Mouse (Mus musculus): ENCODE results near the gene Iqsec2. TPM values are rescaled to one million over a fixed set of nuclear protein-coding genes. Genes with fewer than 3 reads are reported as not detected.

The Iqsec2 gene
- polyA plus RNA-seq, 1 experiment from 2014 or later = 5.1 TPM

DNA sequence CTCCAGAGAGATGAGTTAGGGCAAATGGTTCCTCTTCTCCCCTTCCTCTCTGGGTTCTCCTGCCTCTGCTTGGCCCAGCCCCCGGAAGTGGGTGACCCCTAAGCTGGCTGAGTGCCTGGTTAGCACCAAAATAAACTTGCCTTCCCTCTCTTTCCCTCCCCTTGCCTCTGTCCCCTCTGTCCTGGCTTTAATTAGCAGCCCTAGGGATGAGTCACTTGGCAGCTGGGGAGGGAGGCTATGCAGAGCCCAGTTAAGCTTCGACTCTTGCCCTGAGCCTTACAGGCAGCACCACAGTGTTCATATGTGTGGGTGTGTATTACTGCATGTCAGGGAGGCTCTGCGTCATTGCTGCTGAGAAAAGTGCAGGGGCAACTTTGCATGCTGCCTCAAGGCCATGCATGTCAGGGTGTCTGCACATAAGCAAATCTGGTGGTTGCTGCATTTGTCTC is 28.4 kb downstream of the Iqsec2 start:
- ATAC-seq = no peak
- H3K27ac ChIP-seq (ENCODE audit: low read length) = no peak overlapping the region
- WGBS = 46% methylated on average over 3 of the region's 3 CpGs
- H3K4me2 ChIP-seq (ENCODE audit: low read length) = no peak overlapping the region
- H3K9ac ChIP-seq (ENCODE audit: low read depth, low read length) = no peak overlapping the region
- peaks cover 43% of the 10 kb centered on the region for H3K27me3 ChIP-seq (ENCODE audit: control insufficient read depth, insufficient read depth, low read depth, low read length)
- no peaks in the 10 kb centered on the region for H3K9me3 ChIP-seq (replicated peaks; ENCODE audit: control insufficient read depth, low read length, poor library complexity, severe bottlenecking)
- H3K4me1 ChIP-seq (ENCODE audit: control insufficient read depth, insufficient read depth, low read length) = peaks cover 9% of the 10 kb centered on the region; the same call in 1 of the 2 replicates
- no peaks in the 10 kb centered on the region for H3K36me3 ChIP-seq (ENCODE audit: control insufficient read depth, insufficient read depth, low read length)
- no peak overlapping the region for H3K4me3 ChIP-seq (ENCODE audit: low read depth, low read length)

DNA sequence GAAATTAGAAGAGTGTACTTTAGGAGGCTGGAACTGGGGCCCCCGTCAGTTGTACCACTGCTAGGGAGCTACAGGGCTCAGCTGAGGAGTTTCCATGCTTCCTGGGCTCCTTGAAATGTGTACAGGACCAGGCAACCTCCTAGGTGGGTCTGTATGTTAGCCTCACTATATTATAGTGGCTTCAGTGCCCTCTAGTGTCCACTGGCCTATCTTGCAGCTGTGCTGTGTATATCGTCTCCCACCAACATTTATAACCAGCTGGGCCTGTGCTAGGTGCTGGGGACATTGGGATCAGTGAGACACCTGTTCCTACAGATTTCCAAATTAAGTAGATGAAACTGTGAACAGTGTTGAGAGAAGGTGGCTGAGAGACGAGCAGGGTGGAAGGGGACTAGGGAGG is 31.2 kb downstream of the Iqsec2 start:
- peak; percentile 81 for ATAC-seq
- Histone ChIP-seq H3K4me3 (ENCODE audit: low read depth, low read length) (no peak overlapping the region), H3K9me3 (replicated peaks; ENCODE audit: control insufficient read depth, low read length, poor library complexity, severe bottlenecking) (no peaks in the 10 kb centered on the region), H3K27me3 (ENCODE audit: control insufficient read depth, insufficient read depth, low read depth, low read length) (peaks cover 42% of the 10 kb centered on the region), H3K36me3 (ENCODE audit: control insufficient read depth, insufficient read depth, low read length) (no peaks in the 10 kb centered on the region), H3K4me1 (ENCODE audit: control insufficient read depth, insufficient read depth, low read length) (peaks cover 9% of the 10 kb centered on the region; the same call in 1 of the 2 replicates), H3K27ac (ENCODE audit: low read length) (no peak overlapping the region), H3K9ac (ENCODE audit: low read depth, low read length) (no peak overlapping the region), H3K4me2 (ENCODE audit: low read length) (no peak overlapping the region)
- 26% methylated on average over 3 of the region's 3 CpGs for WGBS

DNA sequence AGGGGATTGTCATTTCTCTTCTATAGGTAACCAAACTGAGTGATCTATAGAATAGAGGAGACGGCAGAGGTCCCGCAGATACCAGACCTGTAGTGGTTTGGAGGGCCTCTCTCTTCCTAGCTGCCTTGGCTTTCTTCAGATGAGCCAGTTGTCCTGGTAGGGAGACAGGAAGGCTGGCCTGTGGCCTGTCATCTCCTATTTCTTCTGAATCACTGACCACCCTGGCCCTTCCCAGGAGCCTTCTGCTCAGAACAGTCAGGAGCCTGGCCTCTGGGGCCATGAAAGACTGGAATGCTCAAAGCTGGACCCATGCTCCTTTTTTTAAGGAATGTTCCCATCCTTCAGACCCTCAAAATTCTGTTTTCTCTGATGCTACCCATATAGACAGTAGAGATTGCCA is 33.8 kb downstream of the Iqsec2 start:
- Histone ChIP-seq H3K27me3 (ENCODE audit: control insufficient read depth, insufficient read depth, low read depth, low read length) (peaks cover 40% of the 10 kb centered on the region), H3K9ac (ENCODE audit: low read depth, low read length) (no peak overlapping the region), H3K36me3 (ENCODE audit: control insufficient read depth, insufficient read depth, low read length) (no peaks in the 10 kb centered on the region), H3K9me3 (replicated peaks; ENCODE audit: control insufficient read depth, low read length, poor library complexity, severe bottlenecking) (no peaks in the 10 kb centered on the region), H3K4me3 (ENCODE audit: low read depth, low read length) (no peak overlapping the region), H3K4me1 (ENCODE audit: control insufficient read depth, insufficient read depth, low read length) (no peaks in the 10 kb centered on the region), H3K4me2 (ENCODE audit: low read length) (no peak overlapping the region), H3K27ac (ENCODE audit: low read length) (no peak overlapping the region)
- 92% methylated on average over 2 of the region's 2 CpGs for whole genome bisulfite sequencing
- no peak for ATAC-seq

DNA sequence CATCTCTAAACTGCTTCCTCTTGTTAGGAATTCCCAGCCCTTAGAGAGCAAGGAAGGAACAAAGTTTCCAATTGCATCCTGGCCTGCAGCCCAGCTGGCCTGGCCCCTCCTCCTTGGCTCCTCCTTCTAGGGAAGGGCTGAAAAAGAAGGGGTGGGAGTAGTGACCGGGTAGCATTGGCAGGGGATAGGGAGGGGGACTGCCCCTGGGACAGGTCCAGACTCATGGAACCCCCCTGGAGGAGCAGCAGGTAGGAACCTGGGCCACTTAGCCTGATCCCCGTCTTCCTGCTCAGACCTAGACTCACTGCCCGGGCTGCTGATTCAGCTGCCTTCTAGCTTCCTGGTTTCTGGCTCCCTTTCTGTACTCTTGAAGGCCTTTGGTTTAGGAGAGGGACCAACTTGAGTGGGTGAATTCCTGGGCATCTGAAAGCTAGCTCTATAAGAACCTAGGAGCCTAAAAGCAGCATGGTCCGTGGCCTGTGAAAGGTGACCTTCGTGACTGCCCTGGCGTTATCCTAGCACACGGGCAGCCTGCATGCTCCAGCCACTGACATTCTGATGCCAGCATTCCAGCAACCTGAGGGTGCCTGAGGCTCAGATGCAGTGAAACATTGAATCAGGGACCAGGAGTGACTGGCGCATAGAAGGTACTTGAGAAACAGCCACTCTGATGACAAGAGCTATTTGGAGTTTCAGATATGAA is 34.9 kb downstream of the Iqsec2 start:
- Histone ChIP-seq H3K4me2 (ENCODE audit: low read length) (no peak overlapping the region), H3K27me3 (ENCODE audit: control insufficient read depth, insufficient read depth, low read depth, low read length) (peaks cover 34% of the 10 kb centered on the region), H3K4me3 (ENCODE audit: low read depth, low read length) (no peak overlapping the region), H3K27ac (ENCODE audit: low read length) (no peak overlapping the region), H3K36me3 (ENCODE audit: control insufficient read depth, insufficient read depth, low read length) (no peaks in the 10 kb centered on the region), H3K9ac (ENCODE audit: low read depth, low read length) (no peak overlapping the region), H3K9me3 (replicated peaks; ENCODE audit: control insufficient read depth, low read length, poor library complexity, severe bottlenecking) (no peaks in the 10 kb centered on the region), H3K4me1 (ENCODE audit: control insufficient read depth, insufficient read depth, low read length) (no peaks in the 10 kb centered on the region)
- 61% methylated on average over 6 of the region's 8 CpGs for WGBS
- ATAC-seq = peak; percentile 70; the same call in 1 of the 2 replicates

DNA sequence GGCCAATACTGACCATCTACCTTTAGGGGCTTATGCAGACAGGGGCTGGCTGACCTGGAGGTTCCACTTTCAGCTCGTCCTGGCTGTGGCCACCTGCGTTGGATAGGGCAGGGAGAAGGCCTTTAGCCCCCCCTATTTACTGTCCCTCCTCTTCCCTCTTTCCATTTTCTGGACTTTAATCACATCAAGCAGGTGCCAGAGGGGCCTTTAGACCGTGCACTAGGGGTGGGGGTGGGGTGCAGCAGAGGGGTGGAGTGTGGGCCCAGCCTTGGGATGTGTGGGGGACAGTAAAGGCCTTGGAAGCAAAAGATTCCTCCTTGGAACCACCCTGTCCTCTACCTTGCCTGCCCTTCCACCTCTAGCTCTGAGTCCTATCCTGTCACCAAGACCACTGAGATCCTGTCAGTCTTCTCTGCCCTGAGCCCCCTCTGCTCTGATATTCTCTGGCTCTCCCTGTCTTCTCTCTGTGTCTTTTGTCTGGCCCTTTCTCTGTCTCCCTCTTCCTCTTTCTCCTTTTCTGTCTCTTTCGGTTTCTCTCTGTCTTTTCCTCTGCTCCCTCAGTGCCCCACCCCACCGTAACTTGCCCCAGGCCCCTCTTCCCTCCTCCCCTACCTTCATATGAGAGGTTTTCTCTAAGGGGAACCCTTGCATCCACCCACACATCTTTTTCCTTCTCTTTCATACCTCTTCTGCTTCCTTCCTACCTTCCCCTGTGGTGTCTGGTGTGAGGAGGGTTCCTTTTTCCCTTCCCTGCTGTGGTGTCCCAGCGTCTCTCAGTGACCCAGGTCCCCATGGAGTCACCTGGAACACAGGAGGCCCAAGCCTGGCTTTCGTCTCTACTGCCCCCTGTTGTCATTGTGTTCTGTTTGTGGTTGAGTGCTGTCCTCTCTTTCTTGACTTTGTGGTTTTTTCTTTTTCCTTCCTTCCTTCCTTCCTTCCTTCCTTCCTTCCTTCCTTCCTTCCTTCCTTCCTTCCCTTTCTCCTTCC is 35.9 kb downstream of the Iqsec2 start:
- H3K9me3 ChIP-seq (replicated peaks; ENCODE audit: control insufficient read depth, low read length, poor library complexity, severe bottlenecking) = no peaks in the 10 kb centered on the region
- no peak for ATAC-seq
- H3K9ac ChIP-seq (ENCODE audit: low read depth, low read length) = no peak overlapping the region
- no peaks in the 10 kb centered on the region for H3K36me3 ChIP-seq (ENCODE audit: control insufficient read depth, insufficient read depth, low read length)
- no peak overlapping the region for H3K4me2 ChIP-seq (ENCODE audit: low read length)
- no peak overlapping the region for H3K27ac ChIP-seq (ENCODE audit: low read length)
- WGBS = 64% methylated on average over 7 of the region's 7 CpGs
- no peak overlapping the region for H3K4me3 ChIP-seq (ENCODE audit: low read depth, low read length)
- peaks cover 34% of the 10 kb centered on the region for H3K27me3 ChIP-seq (ENCODE audit: control insufficient read depth, insufficient read depth, low read depth, low read length)
- no peaks in the 10 kb centered on the region for H3K4me1 ChIP-seq (ENCODE audit: control insufficient read depth, insufficient read depth, low read length)

DNA sequence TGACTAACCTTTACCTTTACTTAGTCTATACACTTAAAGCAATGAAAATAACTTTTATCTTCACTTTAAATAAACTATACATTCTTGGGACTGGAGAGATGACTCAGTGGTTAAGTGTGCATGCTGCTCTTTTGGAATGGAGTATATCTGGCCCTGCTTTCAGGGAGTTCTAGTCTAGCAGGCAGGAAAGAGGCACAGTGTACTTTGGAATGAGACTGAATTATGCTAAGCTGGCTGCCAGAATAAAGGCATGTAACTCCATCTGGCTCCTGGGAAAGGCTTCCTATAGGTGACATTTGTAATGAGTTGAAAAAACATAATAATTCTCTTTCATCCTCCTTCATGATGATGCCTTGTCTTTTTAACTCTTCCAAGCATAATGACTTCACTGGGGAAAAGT is 43.1 kb downstream of the Iqsec2 start:
- Histone ChIP-seq H3K36me3 (ENCODE audit: control insufficient read depth, insufficient read depth, low read length) (no peaks in the 10 kb centered on the region), H3K4me1 (ENCODE audit: control insufficient read depth, insufficient read depth, low read length) (no peaks in the 10 kb centered on the region), H3K9me3 (replicated peaks; ENCODE audit: control insufficient read depth, low read length, poor library complexity, severe bottlenecking) (no peaks in the 10 kb centered on the region), H3K4me3 (ENCODE audit: low read depth, low read length) (no peak overlapping the region), H3K9ac (ENCODE audit: low read depth, low read length) (no peak overlapping the region), H3K27me3 (ENCODE audit: control insufficient read depth, insufficient read depth, low read depth, low read length) (peaks cover 18% of the 10 kb centered on the region), H3K27ac (ENCODE audit: low read length) (no peak overlapping the region), H3K4me2 (ENCODE audit: low read length) (no peak overlapping the region)
- ATAC-seq = no peak

DNA sequence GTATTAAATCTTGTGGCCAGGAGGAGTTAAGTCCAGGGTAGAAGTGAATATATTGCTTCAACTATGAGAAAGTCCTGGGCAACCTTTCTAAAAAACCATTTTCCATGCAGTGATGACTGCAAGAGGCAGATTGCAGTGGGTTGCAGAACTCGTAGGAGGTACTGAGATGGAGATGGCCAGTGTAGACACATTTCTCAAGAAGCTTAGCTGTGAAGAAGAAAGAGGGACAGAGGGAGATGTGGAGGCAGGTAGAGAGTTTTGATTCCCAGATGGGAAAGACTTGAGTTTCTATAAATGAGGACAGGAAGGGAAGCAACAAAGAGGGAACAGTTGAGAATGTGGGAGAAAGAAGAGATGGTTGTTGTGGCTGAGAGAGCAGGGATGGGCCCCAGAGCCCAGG is 47.2 kb downstream of the Iqsec2 start:
- H3K9ac ChIP-seq (ENCODE audit: low read depth, low read length) = no peak overlapping the region
- no peak for ATAC-seq
- H3K27me3 ChIP-seq (ENCODE audit: control insufficient read depth, insufficient read depth, low read depth, low read length) = peaks cover 33% of the 10 kb centered on the region
- H3K36me3 ChIP-seq (ENCODE audit: control insufficient read depth, insufficient read depth, low read length) = no peaks in the 10 kb centered on the region
- no peaks in the 10 kb centered on the region for H3K4me1 ChIP-seq (ENCODE audit: control insufficient read depth, insufficient read depth, low read length)
- H3K4me2 ChIP-seq (ENCODE audit: low read length) = no peak overlapping the region
- no peak overlapping the region for H3K4me3 ChIP-seq (ENCODE audit: low read depth, low read length)
- no peak overlapping the region for H3K27ac ChIP-seq (ENCODE audit: low read length)
- H3K9me3 ChIP-seq (replicated peaks; ENCODE audit: control insufficient read depth, low read length, poor library complexity, severe bottlenecking) = no peaks in the 10 kb centered on the region
- 67% methylated on average over 1 of the region's 1 CpGs for WGBS

DNA sequence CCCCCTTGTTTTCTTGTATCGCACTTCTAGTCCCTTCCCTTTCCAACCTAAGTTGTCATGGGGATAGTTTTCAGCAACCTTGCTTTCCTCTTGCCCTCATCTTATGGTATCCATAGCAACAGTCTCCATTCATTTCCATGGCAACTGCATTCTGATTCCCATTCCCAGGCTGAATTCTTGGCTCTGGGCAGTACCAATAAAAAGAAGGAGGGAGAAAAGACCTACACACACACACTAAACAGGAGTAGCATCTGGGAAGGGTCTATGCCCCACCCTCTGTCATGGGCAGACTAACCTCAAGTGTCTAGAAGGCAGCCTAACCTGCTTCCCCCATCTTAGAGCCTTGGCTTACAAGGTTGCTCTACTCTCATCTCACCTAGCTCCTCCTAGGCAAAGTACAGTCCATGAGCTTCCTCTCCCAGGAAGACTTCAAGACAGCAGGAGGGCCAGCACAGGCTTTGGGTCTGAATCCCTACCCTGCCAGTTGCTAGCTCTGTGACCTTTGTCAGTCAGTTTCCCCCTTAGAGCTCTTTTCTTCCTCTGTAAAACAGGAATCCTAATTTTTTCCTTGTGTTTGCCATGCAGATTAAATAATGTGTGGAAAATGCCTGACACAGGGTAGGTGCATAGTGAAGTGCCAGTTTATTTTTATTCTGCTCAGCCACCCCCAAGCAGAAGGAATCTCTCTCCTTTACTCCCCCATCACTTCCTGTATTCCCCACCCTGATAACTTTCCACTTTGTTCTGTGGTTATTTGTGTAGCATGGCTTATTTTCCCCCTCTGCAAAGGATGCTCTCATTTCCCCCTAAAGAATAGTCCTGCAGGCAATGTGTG is 54.0 kb downstream of the Iqsec2 start:
- Histone ChIP-seq H3K4me3 (ENCODE audit: low read depth, low read length) (no peak overlapping the region), H3K27ac (ENCODE audit: low read length) (peak overlapping the region; percentile 92), H3K4me1 (ENCODE audit: control insufficient read depth, insufficient read depth, low read length) (peaks cover 26% of the 10 kb centered on the region), H3K27me3 (ENCODE audit: control insufficient read depth, insufficient read depth, low read depth, low read length) (peaks cover 26% of the 10 kb centered on the region), H3K9ac (ENCODE audit: low read depth, low read length) (0 out of 2 replicates have a peak overlapping the region, but pooled peaks have one; percentile 25), H3K36me3 (ENCODE audit: control insufficient read depth, insufficient read depth, low read length) (no peaks in the 10 kb centered on the region), H3K4me2 (ENCODE audit: low read length) (peak overlapping the region; percentile 39), H3K9me3 (replicated peaks; ENCODE audit: control insufficient read depth, low read length, poor library complexity, severe bottlenecking) (no peaks in the 10 kb centered on the region)
- 22% methylated on average over 1 of the region's 1 CpGs for WGBS
- peak; percentile 90 for ATAC-seq
